Mouse (Mus musculus): ENCODE data around the gene Exph5. TPM values are rescaled to one million over a fixed set of nuclear protein-coding genes. Genes with fewer than 3 reads are reported as not detected.

The Exph5 gene
- 10 to 100 TPM; 27.4 to 33.4 TPM for total RNA-seq (2021)
- long read RNA-seq, experiment 1, full-length matches to known transcripts = 4 of 14 reads
- long read RNA-seq, experiment 1, partial matches to known transcripts = 0 of 14 reads
- long read RNA-seq, experiment 1, other reads (novel, unspliced or antisense) = 10 of 14 reads
- long read RNA-seq, experiment 2, full-length matches to known transcripts = 4 of 9 reads
- long read RNA-seq, experiment 2, partial matches to known transcripts = 0 of 9 reads
- long read RNA-seq, experiment 2, other reads (novel, unspliced or antisense) = 5 of 9 reads

- intact Hi-C loops (cut with DNase I) = loop anchor here (5.0 kb wide), 1 partner anchor 96 kb away; no protein-coding TSS in a partner anchor
- peak within 1 kb of the TSS; percentile 50 for H3K4me3 ChIP-seq
- no peak for TF ChIP-seq CTCF (IDR thresholded peaks at IDR 0.05)
- H3K27ac ChIP-seq = peak within 1 kb of the TSS; percentile 85
- peak; percentile 34 to 65 for DNase-seq (ENCODE audit: extremely low spot score in 1 of 2, low spot score in 2 of 2)
These were observed at the start of gene Exph5 for GRCm38 (mm10) chr9:53301269-53301720. Gene Exph5 (plus strand): TSS chr9:53301670.

- intact Hi-C loops (cut with DNase I) = loop anchor here (1.0 to 2.0 kb wide), 2 partner anchors 144 to 232 kb away; no protein-coding TSS in a partner anchor
- no peak overlapping the region for H3K27ac ChIP-seq
- TF ChIP-seq CTCF (IDR thresholded peaks at IDR 0.05) = peak; percentile 92
- peak; percentile 76 to 82 for DNase-seq (ENCODE audit: extremely low spot score in 1 of 2, low spot score in 2 of 2)
- no peak overlapping the region for H3K4me3 ChIP-seq
These were observed 47.1 kb upstream of the Exph5 start for GRCm38 (mm10) chr9:53254368-53254767.

DNA sequence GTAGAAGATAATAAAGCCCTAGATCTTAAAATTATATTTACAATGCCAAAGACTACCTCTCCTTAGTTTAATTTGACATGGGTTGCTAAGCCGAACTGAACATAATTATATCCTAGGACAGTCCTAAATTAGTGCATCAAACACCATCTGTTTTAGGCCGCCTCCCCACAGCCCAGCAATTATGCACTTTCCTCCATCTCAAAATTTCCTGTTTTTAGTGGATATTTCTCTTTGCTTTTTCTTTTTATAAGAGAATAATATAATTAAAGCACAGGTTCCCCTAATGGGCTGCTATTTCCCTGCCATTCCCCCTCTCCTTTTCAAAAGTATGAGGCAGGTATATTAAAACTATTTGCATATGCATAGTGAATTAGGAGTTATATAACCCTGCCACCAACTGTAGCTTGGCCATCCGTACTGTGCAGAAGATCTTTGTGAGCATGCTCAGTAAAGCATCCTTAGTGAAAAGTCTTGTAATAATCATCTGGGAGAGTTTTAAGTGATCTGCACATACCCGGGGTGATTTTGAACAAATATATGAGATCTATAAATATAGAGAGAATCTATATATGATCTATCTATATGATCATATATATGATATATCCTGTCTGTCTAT lies 44.7 kb upstream of the Exph5 start:
- no peak overlapping the region for H3K4me3 ChIP-seq
- intact Hi-C loops (cut with DNase I) = loop anchor here (2.0 to 5.0 kb wide), 4 partner anchors 46 to 126 kb away; partner anchors contain the start of gene Kdelc2
- no peak for TF ChIP-seq CTCF (IDR thresholded peaks at IDR 0.05)
- no peak for DNase-seq (ENCODE audit: extremely low spot score in 1 of 2, low spot score in 2 of 2)
- H3K27ac ChIP-seq = peak overlapping the region; percentile 77

DNA sequence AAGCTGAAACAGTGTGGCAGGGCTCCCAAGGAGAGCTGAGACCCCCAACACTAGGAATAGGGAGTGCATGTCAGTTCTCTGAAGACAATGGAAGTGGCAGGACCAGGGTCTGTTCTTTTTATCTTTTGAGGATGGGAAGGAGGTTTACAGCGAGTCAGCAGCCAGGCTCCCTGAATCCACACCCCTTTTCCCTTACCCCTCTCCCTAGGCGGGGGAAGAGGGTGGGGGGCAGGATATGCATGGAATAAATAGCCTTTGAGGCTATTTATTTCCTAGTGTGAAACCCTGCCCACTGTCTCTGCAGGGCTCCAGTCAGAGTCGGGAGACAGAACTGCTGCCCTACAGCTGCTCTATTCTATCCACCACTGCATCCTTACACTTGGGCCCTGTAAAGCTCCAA lies 43.7 kb upstream of the Exph5 start:
- peak in 1 of 2 experiments; percentile 19 for DNase-seq (ENCODE audit: extremely low spot score in 1 of 2, low spot score in 2 of 2)
- intact Hi-C loops (cut with DNase I) = loop anchor here (2.0 to 5.0 kb wide), 4 partner anchors 45 to 125 kb away; partner anchors contain the start of gene Kdelc2
- peak overlapping the region; percentile 77 for H3K27ac ChIP-seq
- no peak for TF ChIP-seq CTCF (IDR thresholded peaks at IDR 0.05)
- H3K4me3 ChIP-seq = no peak overlapping the region

DNA sequence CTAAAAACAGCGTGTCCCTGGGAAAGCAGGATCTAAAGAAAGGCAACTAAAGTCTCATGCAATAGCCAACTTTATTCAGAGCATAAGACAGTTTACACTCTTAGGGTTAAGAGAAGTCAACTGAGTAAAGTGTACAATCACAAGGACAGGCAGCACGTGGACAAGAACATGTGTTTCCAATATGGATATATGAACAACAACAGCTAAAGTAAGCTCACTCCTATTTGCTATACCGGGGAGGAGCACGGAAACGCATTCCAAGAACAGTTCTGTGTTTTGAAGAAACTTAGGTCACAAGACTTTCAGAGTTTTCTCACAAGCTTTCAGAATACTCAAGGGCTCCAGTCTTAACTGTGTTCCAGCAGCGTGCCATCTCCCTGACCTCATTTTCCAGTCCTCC lies 43.3 kb upstream of the Exph5 start:
- intact Hi-C loops (cut with DNase I) = loop anchor here (5.0 kb wide), 2 partner anchors 69 to 124 kb away; partner anchors contain the start of gene Kdelc2
- peak overlapping the region; percentile 77 for H3K27ac ChIP-seq

GRCm38 (mm10) chr9:53264387-53264786 lies 37.1 kb upstream of the Exph5 start:
- Histone ChIP-seq H3K4me3 (no peak overlapping the region), H3K27ac (no peak overlapping the region)
- no peak for TF ChIP-seq CTCF (IDR thresholded peaks at IDR 0.05)
- no peak for DNase-seq (ENCODE audit: extremely low spot score in 1 of 2, low spot score in 2 of 2)
- intact Hi-C loops (cut with DNase I) = no loop called here

More for the DNA sequence above, 43.3 kb upstream of the Exph5 start:
- DNase-seq (ENCODE audit: extremely low spot score in 1 of 2, low spot score in 2 of 2) = no peak
- TF ChIP-seq CTCF (IDR thresholded peaks at IDR 0.05) = no peak
- H3K4me3 ChIP-seq = no peak overlapping the region

- TF ChIP-seq CTCF (IDR thresholded peaks at IDR 0.05) = no peak
- Histone ChIP-seq H3K4me3 (no peak overlapping the region), H3K27ac (no peak overlapping the region)
- no peak for DNase-seq (ENCODE audit: extremely low spot score in 1 of 2, low spot score in 2 of 2)
- intact Hi-C loops (cut with DNase I) = no loop called here
These were observed 35.9 kb upstream of the Exph5 start for GRCm38 (mm10) chr9:53265589-53265988.

DNA sequence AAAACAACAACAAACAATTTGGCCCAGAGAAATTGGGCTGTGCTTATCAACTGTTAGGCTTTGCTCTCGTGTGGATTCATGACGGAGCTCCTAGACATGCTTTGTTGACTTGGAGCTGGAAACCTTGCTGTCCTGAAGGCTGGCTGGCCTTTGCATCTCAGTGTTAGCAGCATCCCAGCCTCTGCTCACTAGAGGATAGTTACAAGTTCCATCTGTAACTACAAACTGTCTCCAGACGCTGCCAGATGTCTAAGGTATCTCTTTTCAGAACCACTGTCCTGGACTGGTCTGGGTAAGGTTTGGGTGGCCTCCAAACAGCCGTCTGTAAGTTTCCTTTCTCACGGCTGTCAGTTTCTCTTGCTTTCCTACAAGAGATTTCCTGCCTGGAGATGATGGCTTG lies 33.4 kb upstream of the Exph5 start:
- intact Hi-C loops (cut with DNase I) = no loop called here
- no peak for DNase-seq (ENCODE audit: extremely low spot score in 1 of 2, low spot score in 2 of 2)
- no peak for TF ChIP-seq CTCF (IDR thresholded peaks at IDR 0.05)
- no peak overlapping the region for H3K4me3 ChIP-seq
- no peak overlapping the region for H3K27ac ChIP-seq

GRCm38 (mm10) chr9:53268731-53269465 lies 32.6 kb upstream of the Exph5 start:
- peak; percentile 58 for TF ChIP-seq CTCF (IDR thresholded peaks at IDR 0.05)
- DNase-seq (ENCODE audit: extremely low spot score in 1 of 2, low spot score in 2 of 2) = no peak
- intact Hi-C loops (cut with DNase I) = no loop called here
- H3K27ac ChIP-seq = no peak overlapping the region
- H3K4me3 ChIP-seq = no peak overlapping the region

DNA sequence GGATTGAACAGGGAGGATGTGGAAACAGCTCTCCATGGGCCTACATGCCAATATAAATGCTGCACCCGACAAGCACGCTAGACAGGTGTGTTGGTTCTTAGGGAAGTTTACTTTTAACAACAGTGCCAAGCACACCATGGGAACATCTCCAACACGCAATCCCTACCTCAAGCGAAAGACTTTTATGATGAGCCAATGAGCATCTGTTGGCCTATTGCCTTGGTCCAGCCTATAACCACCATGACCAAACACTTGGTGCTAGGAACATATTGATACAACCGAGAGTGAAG lies 32.1 kb upstream of the Exph5 start:
- no peak for DNase-seq (ENCODE audit: extremely low spot score in 1 of 2, low spot score in 2 of 2)
- H3K27ac ChIP-seq = no peak overlapping the region
- no peak overlapping the region for H3K4me3 ChIP-seq
- intact Hi-C loops (cut with DNase I) = no loop called here
- TF ChIP-seq CTCF (IDR thresholded peaks at IDR 0.05) = no peak

- DNase-seq (ENCODE audit: extremely low spot score in 1 of 2, low spot score in 2 of 2) = no peak
- TF ChIP-seq CTCF (IDR thresholded peaks at IDR 0.05) = no peak
- Histone ChIP-seq H3K27ac (no peak overlapping the region), H3K4me3 (no peak overlapping the region)
- intact Hi-C loops (cut with DNase I) = loop anchor here (5.0 kb wide), 1 partner anchor 76 kb away; no protein-coding TSS in a partner anchor
These were observed 30.0 kb upstream of the Exph5 start for GRCm38 (mm10) chr9:53271281-53272022.

All from left cerebral cortex, adult 2 months (tissue).